Mouse (Mus musculus) hindbrain, embryonic 13.5 days (tissue): ENCODE measurements around the gene Urad. TPM values are rescaled to one million over a fixed set of nuclear protein-coding genes. Genes with fewer than 3 reads are reported as not detected.

Experiments used
- ATAC-seq: fragments of 200-750 bp; cut with Nextera tagmentation; 2 replicates; pipeline ENCODE4 v1.8.0; 2017; ENCODE audit warnings: moderate TSS enrichment; ENCODE audit not compliant: low FRiP score
- H3K27ac ChIP-seq: fragments of 300-500 bp; sonication (generic); 2 replicates; pipeline ENCODE4 v1.5.1; 2015; ENCODE audit warnings: inconsistent platforms, mild to moderate bottlenecking, moderate library complexity
- H3K27me3 ChIP-seq: fragments of 300-500 bp; sonication (generic); 2 replicates; pipeline ENCODE4 v1.6.1; 2015; ENCODE audit warnings: mild to moderate bottlenecking, inconsistent platforms
- H3K36me3 ChIP-seq: fragments of 300-500 bp; sonication (generic); 2 replicates; pipeline ENCODE4 v1.6.1; 2015; ENCODE audit warnings: mild to moderate bottlenecking, inconsistent platforms
- H3K4me1 ChIP-seq: fragments of 300-500 bp; sonication (generic); replicated peaks from 2 replicates; pipeline ENCODE4 v1.6.1; 2015; ENCODE audit warnings: inconsistent platforms
- H3K4me2 ChIP-seq: fragments of 300-500 bp; sonication (generic); 2 replicates; pipeline ENCODE4 v1.6.1; 2015; ENCODE audit warnings: inconsistent platforms, mild to moderate bottlenecking, moderate library complexity
- H3K4me3 ChIP-seq: fragments of 300-500 bp; sonication (generic); 2 replicates; pipeline ENCODE4 v1.5.1; 2015; ENCODE audit warnings: mild to moderate bottlenecking, inconsistent platforms
- H3K9ac ChIP-seq: fragments of 300-500 bp; sonication (generic); 2 replicates; pipeline ENCODE4 v1.6.1; 2015; ENCODE audit warnings: mild to moderate bottlenecking, inconsistent platforms
- H3K9me3 ChIP-seq: fragments of 300-500 bp; sonication (generic); 2 replicates; pipeline ENCODE4 v1.6.1; 2016; ENCODE audit warnings: inconsistent platforms
- WGBS: fragments of 180-500 bp; shearing (Covaris S2); methylation state at CpG from one replicate; pipeline ENCODE4 v1.1.7; 2015; 5-methylcytosine and 5-hydroxymethylcytosine counted together
- polyA plus RNA-seq: library from polyadenylated mRNA; unstranded; fragments of >200 nt; fragmentation: Nextera tagmentation; extraction: Ambion mirVana; gene quantifications from 2 replicates; pipeline ENCODE4 v1.2.1, GENCODE M21; 2015

Urad gene
- not detected in 2 replicates for polyA plus RNA-seq

GRCm38 (mm10) chr5:147322183-147322582 lies at the start of gene Urad:
Gene Urad (minus strand): TSS chr5:147322440.
- no peak within 1 kb of the TSS for H3K9ac ChIP-seq
- H3K36me3 ChIP-seq = no peaks in the 10 kb centered on the region
- no peak within 1 kb of the TSS for H3K4me3 ChIP-seq
- no peak within 1 kb of the TSS for H3K4me2 ChIP-seq
- no peaks in the 10 kb centered on the region for H3K4me1 ChIP-seq
- H3K27me3 ChIP-seq = peaks cover 62% of the 10 kb centered on the region
- no peaks in the 10 kb centered on the region for H3K9me3 ChIP-seq
- no peak for ATAC-seq
- no peak within 1 kb of the TSS for H3K27ac ChIP-seq
- 75% methylated on average over 8 of the region's 8 CpGs for WGBS

GRCm38 (mm10) chr5:147370276-147370675 lies 48.0 kb upstream of the Urad start:
- no peak for ATAC-seq
- no peaks in the 10 kb centered on the region for H3K4me1 ChIP-seq
- H3K4me2 ChIP-seq = no peak overlapping the region
- H3K27ac ChIP-seq = no peak overlapping the region
- H3K27me3 ChIP-seq = 0 out of 2 replicates have a peak, but pooled peaks cover 3% of the 10 kb centered on the region
- H3K9ac ChIP-seq = no peak overlapping the region
- H3K4me3 ChIP-seq = no peak overlapping the region
- 85% methylated on average over 8 of the region's 8 CpGs for WGBS
- H3K9me3 ChIP-seq = no peaks in the 10 kb centered on the region
- no peaks in the 10 kb centered on the region for H3K36me3 ChIP-seq

GRCm38 (mm10) chr5:147368221-147368620 lies 46.0 kb upstream of the Urad start:
- Histone ChIP-seq H3K4me3 (no peak overlapping the region), H3K9ac (no peak overlapping the region), H3K27me3 (0 out of 2 replicates have a peak, but pooled peaks cover 3% of the 10 kb centered on the region), H3K4me1 (no peaks in the 10 kb centered on the region), H3K4me2 (no peak overlapping the region), H3K9me3 (no peaks in the 10 kb centered on the region), H3K27ac (no peak overlapping the region), H3K36me3 (no peaks in the 10 kb centered on the region)
- 94% methylated on average over 6 of the region's 6 CpGs for WGBS
- ATAC-seq = no peak

GRCm38 (mm10) chr5:147365995-147366765 lies 43.9 kb upstream of the Urad start:
- WGBS = 75% methylated on average over 16 of the region's 16 CpGs
- H3K9me3 ChIP-seq = no peaks in the 10 kb centered on the region
- H3K4me3 ChIP-seq = no peak overlapping the region
- no peaks in the 10 kb centered on the region for H3K4me1 ChIP-seq
- H3K9ac ChIP-seq = no peak overlapping the region
- no peaks in the 10 kb centered on the region for H3K36me3 ChIP-seq
- no peak overlapping the region for H3K27ac ChIP-seq
- H3K27me3 ChIP-seq = no peaks in the 10 kb centered on the region
- H3K4me2 ChIP-seq = no peak overlapping the region
- ATAC-seq = no peak

GRCm38 (mm10) chr5:147363054-147363453 lies 40.8 kb upstream of the Urad start:
- WGBS = 77% methylated on average over 12 of the region's 12 CpGs

GRCm38 (mm10) chr5:147358481-147358880 lies 36.2 kb upstream of the Urad start:
- Histone ChIP-seq H3K36me3 (no peaks in the 10 kb centered on the region), H3K27ac (no peak overlapping the region), H3K4me1 (no peaks in the 10 kb centered on the region), H3K4me2 (no peak overlapping the region), H3K4me3 (no peak overlapping the region), H3K9ac (no peak overlapping the region), H3K9me3 (no peaks in the 10 kb centered on the region), H3K27me3 (no peaks in the 10 kb centered on the region)
- 88% methylated on average over 11 of the region's 11 CpGs for whole genome bisulfite sequencing
- no peak for ATAC-seq

More at GRCm38 (mm10) chr5:147363054-147363453, 40.8 kb upstream of the Urad start:
- ATAC-seq = no peak
- Histone ChIP-seq H3K9ac (no peak overlapping the region), H3K9me3 (no peaks in the 10 kb centered on the region), H3K36me3 (no peaks in the 10 kb centered on the region), H3K27ac (no peak overlapping the region), H3K4me1 (no peaks in the 10 kb centered on the region), H3K4me2 (no peak overlapping the region), H3K27me3 (no peaks in the 10 kb centered on the region), H3K4me3 (no peak overlapping the region)

GRCm38 (mm10) chr5:147357536-147357935 lies 35.3 kb upstream of the Urad start:
- no peak overlapping the region for H3K4me2 ChIP-seq
- no peaks in the 10 kb centered on the region for H3K27me3 ChIP-seq
- no peaks in the 10 kb centered on the region for H3K4me1 ChIP-seq
- ATAC-seq = no peak
- H3K4me3 ChIP-seq = no peak overlapping the region
- H3K27ac ChIP-seq = no peak overlapping the region
- H3K36me3 ChIP-seq = no peaks in the 10 kb centered on the region
- no peak overlapping the region for H3K9ac ChIP-seq
- no peaks in the 10 kb centered on the region for H3K9me3 ChIP-seq
- whole genome bisulfite sequencing = 43% methylated on average over 3 of the region's 3 CpGs

- WGBS = 95% methylated on average over 13 of the region's 13 CpGs
- Histone ChIP-seq H3K27me3 (no peaks in the 10 kb centered on the region), H3K4me1 (no peaks in the 10 kb centered on the region), H3K4me3 (no peak overlapping the region), H3K36me3 (no peaks in the 10 kb centered on the region), H3K9me3 (no peaks in the 10 kb centered on the region), H3K9ac (no peak overlapping the region), H3K4me2 (no peak overlapping the region), H3K27ac (no peak overlapping the region)
- no peak for ATAC-seq
Observed at GRCm38 (mm10) chr5:147356260-147357055, 34.2 kb upstream of the Urad start.

GRCm38 (mm10) chr5:147355788-147356187 lies 33.5 kb upstream of the Urad start:
- WGBS = 78% methylated on average over 3 of the region's 3 CpGs
- Histone ChIP-seq H3K36me3 (no peaks in the 10 kb centered on the region), H3K4me1 (no peaks in the 10 kb centered on the region), H3K4me2 (no peak overlapping the region), H3K27ac (no peak overlapping the region), H3K9ac (no peak overlapping the region), H3K4me3 (no peak overlapping the region), H3K9me3 (no peaks in the 10 kb centered on the region), H3K27me3 (no peaks in the 10 kb centered on the region)
- ATAC-seq = no peak

- H3K4me3 ChIP-seq = no peak overlapping the region
- H3K9ac ChIP-seq = no peak overlapping the region
- H3K4me1 ChIP-seq = no peaks in the 10 kb centered on the region
- no peaks in the 10 kb centered on the region for H3K36me3 ChIP-seq
- no peaks in the 10 kb centered on the region for H3K9me3 ChIP-seq
- H3K4me2 ChIP-seq = no peak overlapping the region
- ATAC-seq = no peak
- no peak overlapping the region for H3K27ac ChIP-seq
- 77% methylated on average over 8 of the region's 8 CpGs for WGBS
- no peaks in the 10 kb centered on the region for H3K27me3 ChIP-seq
Observed at GRCm38 (mm10) chr5:147354985-147355384, 32.7 kb upstream of the Urad start.

GRCm38 (mm10) chr5:147354161-147354780 lies 32.0 kb upstream of the Urad start:
- ATAC-seq = no peak

GRCm38 (mm10) chr5:147351931-147352330 lies 29.7 kb upstream of the Urad start:
- Histone ChIP-seq H3K27ac (no peak overlapping the region), H3K9me3 (no peaks in the 10 kb centered on the region), H3K4me3 (no peak overlapping the region), H3K27me3 (no peaks in the 10 kb centered on the region), H3K4me2 (no peak overlapping the region), H3K4me1 (no peaks in the 10 kb centered on the region), H3K9ac (no peak overlapping the region), H3K36me3 (no peaks in the 10 kb centered on the region)
- 88% methylated on average over 8 of the region's 8 CpGs for WGBS
- ATAC-seq = no peak

More at GRCm38 (mm10) chr5:147354161-147354780, 32.0 kb upstream of the Urad start:
- Histone ChIP-seq H3K27ac (no peak overlapping the region), H3K4me1 (no peaks in the 10 kb centered on the region), H3K4me3 (no peak overlapping the region), H3K36me3 (no peaks in the 10 kb centered on the region), H3K4me2 (no peak overlapping the region), H3K27me3 (no peaks in the 10 kb centered on the region), H3K9ac (no peak overlapping the region), H3K9me3 (no peaks in the 10 kb centered on the region)
- 65% methylated on average over 17 of the region's 17 CpGs for WGBS
